Mouse (Mus musculus) erythroblast, embryonic 14.5 days (primary cell): ENCODE data around the gene Cdk17.

Source experiments
- GATA1 ChIP-seq: IDR thresholded peaks from 2 replicates; pipeline ENCODE4 v1.6.1; 2012; ENCODE audit warnings: low read length, inconsistent platforms, mixed read lengths
- TAL1 ChIP-seq: IDR thresholded peaks from 3 replicates; pipeline ENCODE4 v1.6.1; 2012; ENCODE audit warnings: low read length, inconsistent platforms, mixed read lengths

GRCm38 (mm10) chr10:93119809-93120208 is 40.9 kb upstream of the Cdk17 start:
- TF ChIP-seq GATA1 (no peak), TAL1 (no peak)
